32 mouse cellular contexts compared by ENCODE assay signal in the genomic region with DNA sequence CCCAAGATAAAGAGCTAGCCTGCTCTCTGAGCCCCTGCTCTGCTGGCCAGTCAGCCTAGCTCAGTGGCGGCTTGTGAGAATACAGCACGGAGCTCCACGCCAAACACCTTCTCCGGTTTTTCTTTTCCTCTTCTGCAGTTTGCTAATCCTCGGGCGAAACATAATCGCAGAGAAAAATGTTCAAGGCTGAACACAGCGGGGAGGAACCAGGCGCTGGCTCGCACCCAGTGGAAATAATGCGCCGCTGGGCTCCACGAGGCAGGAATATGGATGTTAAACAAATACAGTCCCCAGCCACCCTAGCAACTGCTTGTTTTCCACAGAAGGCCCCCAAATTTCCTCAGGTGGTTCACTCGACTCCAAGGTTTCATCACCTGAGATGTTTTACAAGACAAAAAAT.
DNase-seq lines count a peak whose midpoint lies in the region; ATAC-seq lines count a peak whose summit lies in the region.
"Had no signal": no experiment of that assay in that cellular context is flagged by ENCODE, and none has a peak within 500 bp of the region (broad histone marks: within the 10 kb centered on the region; RNA-seq: fewer than 3 reads in every experiment).

No protein-coding gene starts in this region.

- H3K4me3 ChIP-seq in hindbrain, embryonic 16.5 days (ENCODE audit: low read length): no peak overlapping the region
- no peak overlapping the region for H3K4me3 ChIP-seq in hindbrain, embryonic 14.5 days (replicated peaks; ENCODE audit: low read length)
- H3K4me3 ChIP-seq: forebrain, embryonic 10.5 days; heart, embryonic 13.5 days; intestine, embryonic 15.5 days; layer of hippocampus, adult 2 months; left cerebral cortex, adult 2 months; liver, embryonic 15.5 days; midbrain, embryonic 10.5 days; myocyte; neural tube, embryonic 13.5 days; stomach, embryonic 15.5 days had no signal

- H3K27me3 ChIP-seq in hindbrain, embryonic 16.5 days (replicated peaks; ENCODE audit: control insufficient read depth, insufficient read depth, low read length): no peaks in the 10 kb centered on the region
- H3K27me3 ChIP-seq in hindbrain, embryonic 14.5 days (ENCODE audit: control insufficient read depth, insufficient read depth, low read length): no peaks in the 10 kb centered on the region
- H3K27me3 ChIP-seq: heart, embryonic 13.5 days; intestine, embryonic 15.5 days; liver, embryonic 15.5 days; neural tube, embryonic 13.5 days; stomach, embryonic 15.5 days had no signal

- no peak for ATAC-seq in hindbrain, embryonic 16.5 days
- no peak for ATAC-seq in hindbrain, embryonic 14.5 days (ENCODE audit: low FRiP score)
- ATAC-seq in activated CD4-positive, CD25-positive, alpha-beta regulatory T cell, adult 4 months: no peak
- ATAC-seq: forebrain, embryonic 16.5 days; intestine, embryonic 15.5 days; midbrain, embryonic 16.5 days had no signal

- H3K27ac ChIP-seq in hindbrain, embryonic 16.5 days (ENCODE audit: low read depth, low read length): peak overlapping the region; percentile 23; the same call in 1 of the 2 replicates
- H3K27ac ChIP-seq in hindbrain, embryonic 14.5 days: no peak overlapping the region
- H3K27ac ChIP-seq: forebrain, embryonic 10.5 days; heart, embryonic 13.5 days; intestine, embryonic 15.5 days; layer of hippocampus, adult 2 months; left cerebral cortex, adult 2 months; liver, embryonic 15.5 days; midbrain, embryonic 10.5 days; neural tube, embryonic 13.5 days; stomach, embryonic 15.5 days had no signal

- no peaks in the 10 kb centered on the region for H3K36me3 ChIP-seq in hindbrain, embryonic 16.5 days (ENCODE audit: control insufficient read depth, insufficient read depth, low read length)
- H3K36me3 ChIP-seq in hindbrain, embryonic 14.5 days (replicated peaks; ENCODE audit: control insufficient read depth, insufficient read depth): no peaks in the 10 kb centered on the region
- H3K36me3 ChIP-seq: forebrain, embryonic 10.5 days; heart, embryonic 13.5 days; intestine, embryonic 15.5 days; liver, embryonic 15.5 days; midbrain, embryonic 10.5 days; neural tube, embryonic 13.5 days; stomach, embryonic 15.5 days had no signal

- no peak overlapping the region for H3K4me2 ChIP-seq in hindbrain, embryonic 16.5 days (ENCODE audit: low read length)
- no peak overlapping the region for H3K4me2 ChIP-seq in hindbrain, embryonic 14.5 days (replicated peaks)
- H3K4me2 ChIP-seq: heart, embryonic 13.5 days; intestine, embryonic 15.5 days; liver, embryonic 15.5 days; lung, embryonic 14.5 days; neural tube, embryonic 13.5 days; stomach, embryonic 15.5 days had no signal

- WGBS in hindbrain, embryonic 16.5 days: 72% methylated on average over 14 of the region's 14 CpGs
- 77% methylated on average over 14 of the region's 14 CpGs for WGBS in hindbrain, embryonic 14.5 days

- DNase-seq in cerebellum, postnatal 25 days: peak; percentile 27 to 30
- no peak for DNase-seq in cerebellum, adult 9-10 months
- no peak for DNase-seq in hindbrain, embryonic 14.5 days (ENCODE audit: low spot score)
- peak; percentile 52 for DNase-seq in testis, postnatal 10 days (ENCODE audit: low spot score)
- no peak for DNase-seq in testis, postnatal 14 days (ENCODE audit: low spot score)
- no peak for DNase-seq in MN1 (ENCODE audit: low spot score)
- DNase-seq: adrenal gland, adult 2 months; adrenal gland, postnatal 36 days; cerebellum, adult 9-11 months; gastrocnemius, postnatal 10 days; heart, postnatal 10 days; kidney, adult 2 months; kidney, postnatal 36 days; lung, embryonic 14.5 days; lung, postnatal 14 days; right cerebral cortex, postnatal 25 days; thymus, adult 18-20 months; thymus, postnatal 25 days had no signal

- H3K9ac ChIP-seq in hindbrain, embryonic 16.5 days (ENCODE audit: low read depth, low read length): no peak overlapping the region
- no peak overlapping the region for H3K9ac ChIP-seq in hindbrain, embryonic 14.5 days
- H3K9ac ChIP-seq: heart, embryonic 13.5 days; intestine, embryonic 15.5 days; liver, embryonic 15.5 days; lung, embryonic 14.5 days; neural tube, embryonic 13.5 days; stomach, embryonic 15.5 days had no signal

- no peaks in the 10 kb centered on the region for H3K9me3 ChIP-seq in hindbrain, embryonic 16.5 days (ENCODE audit: control insufficient read depth, low read length)
- H3K9me3 ChIP-seq in hindbrain, embryonic 14.5 days (ENCODE audit: control insufficient read depth, low read length): no peaks in the 10 kb centered on the region
- H3K9me3 ChIP-seq: heart, embryonic 13.5 days; intestine, embryonic 15.5 days; liver, embryonic 15.5 days; midbrain, embryonic 10.5 days; neural tube, embryonic 13.5 days; stomach, embryonic 15.5 days had no signal

- no peaks in the 10 kb centered on the region for H3K4me1 ChIP-seq in hindbrain, embryonic 16.5 days (ENCODE audit: control insufficient read depth, insufficient read depth, low read depth, low read length)
- H3K4me1 ChIP-seq in hindbrain, embryonic 14.5 days (replicated peaks; ENCODE audit: control insufficient read depth, insufficient read depth, low read length): no peaks in the 10 kb centered on the region
- H3K4me1 ChIP-seq: forebrain, embryonic 10.5 days; heart, embryonic 13.5 days; intestine, embryonic 15.5 days; liver, embryonic 15.5 days; midbrain, embryonic 10.5 days; stomach, embryonic 15.5 days had no signal

Comparison
In these comparisons a context has a peak if more than half of its experiments do, and no peak if none do; other contexts are left out.
1. DNase-seq: peak in cerebellum, postnatal 25 days (2 of 2) and testis, postnatal 10 days (single experiment); none in cerebellum, adult 9-10 months (single experiment), hindbrain, embryonic 14.5 days (single experiment), testis, postnatal 14 days (single experiment) and MN1 (single experiment).